Mouse (Mus musculus) megakaryocyte progenitor cell, adult 5-6 weeks (primary cell): ENCODE measurements at regions not wholly inside any gene's neighbourhood (a gene's known extent, or its start where the extent isn't known, plus 50 kb on each side); places are given as distances from the start of the nearest gene placed in this dataset.
A peak's percentile ranks its signal among the peaks of the same experiment; 100 is the strongest.

Experiments
- ATAC-seq: replicated peaks from 2 replicates; pipeline ENCODE4 v1.8.0; 2016; ENCODE audit warnings: mild to moderate bottlenecking, moderate TSS enrichment, inconsistent platforms; ENCODE audit not compliant: poor library complexity

DNA sequence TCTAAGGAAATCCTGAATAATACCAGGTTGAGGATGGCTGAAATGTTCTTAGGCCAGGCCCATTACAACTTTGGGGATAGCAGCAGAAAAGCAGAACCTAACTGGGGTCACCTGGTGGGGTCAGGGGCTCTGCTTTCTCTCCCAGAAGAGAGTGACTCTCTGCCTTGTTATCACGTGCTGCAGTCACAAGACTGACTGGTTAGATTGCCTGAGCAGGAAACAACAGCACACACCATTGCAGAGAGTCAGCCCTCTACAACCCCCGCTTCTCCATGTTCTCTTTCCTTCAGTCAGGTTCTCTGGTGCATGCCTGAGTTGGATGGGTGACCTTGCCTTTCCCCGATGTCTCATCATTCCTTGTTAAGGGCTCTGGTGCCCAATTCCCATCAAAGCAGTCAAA lies 91.2 kb upstream of the Hsd17b12 start:
- ATAC-seq: no peak

DNA sequence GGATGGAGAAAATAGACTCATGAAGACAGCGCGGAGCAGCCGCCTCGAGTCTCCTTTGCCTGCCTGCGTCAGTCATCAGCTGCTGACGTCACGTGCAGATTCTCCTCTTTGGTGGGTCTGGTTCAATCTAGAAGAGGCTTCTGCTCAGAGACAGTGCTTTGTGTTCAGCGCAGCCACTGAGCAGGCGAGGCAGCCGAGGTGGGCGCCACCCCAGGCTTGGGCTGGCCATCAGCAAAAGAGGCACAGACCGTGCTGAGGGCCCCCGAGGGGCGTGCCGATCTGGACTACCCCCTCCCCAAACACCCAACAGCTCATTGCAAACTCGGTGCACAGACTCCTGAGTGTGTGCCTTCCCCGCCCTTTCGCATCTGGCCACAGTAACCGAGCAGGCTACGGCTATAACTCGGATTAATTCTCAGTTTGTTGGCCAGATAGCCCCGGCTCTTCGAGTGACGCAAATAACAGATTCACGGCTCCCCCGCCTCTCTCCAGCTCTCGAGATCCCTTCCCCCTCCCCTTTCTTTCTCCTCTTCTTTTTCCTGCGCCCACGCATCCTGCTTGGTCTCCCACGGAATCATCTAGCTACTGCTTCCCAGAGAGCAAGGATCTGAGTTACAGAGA lies 89.2 kb upstream of the Hsd17b12 start:
- no peak for ATAC-seq

DNA sequence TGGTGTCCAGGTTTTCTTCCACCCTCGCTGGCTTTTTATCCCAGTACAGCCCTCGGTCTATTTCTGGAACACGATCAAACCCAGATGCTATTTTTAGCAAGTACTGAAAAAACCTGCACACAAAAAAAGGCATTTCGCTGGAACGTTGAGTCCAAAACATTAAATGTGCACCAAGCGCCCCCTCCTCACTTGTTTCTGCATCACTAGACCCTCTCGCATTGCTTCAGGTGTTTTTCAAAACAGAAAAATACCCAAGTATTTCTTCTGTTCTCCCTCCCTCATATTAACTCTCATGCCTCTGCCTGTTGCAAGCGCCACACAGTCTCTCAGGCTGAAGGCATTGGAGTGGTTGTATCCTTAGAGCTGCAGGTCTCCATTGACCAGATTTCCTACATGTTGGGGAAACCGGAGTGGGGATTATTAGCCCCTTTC lies 88.4 kb upstream of the Hsd17b12 start:
- ATAC-seq: no peak

DNA sequence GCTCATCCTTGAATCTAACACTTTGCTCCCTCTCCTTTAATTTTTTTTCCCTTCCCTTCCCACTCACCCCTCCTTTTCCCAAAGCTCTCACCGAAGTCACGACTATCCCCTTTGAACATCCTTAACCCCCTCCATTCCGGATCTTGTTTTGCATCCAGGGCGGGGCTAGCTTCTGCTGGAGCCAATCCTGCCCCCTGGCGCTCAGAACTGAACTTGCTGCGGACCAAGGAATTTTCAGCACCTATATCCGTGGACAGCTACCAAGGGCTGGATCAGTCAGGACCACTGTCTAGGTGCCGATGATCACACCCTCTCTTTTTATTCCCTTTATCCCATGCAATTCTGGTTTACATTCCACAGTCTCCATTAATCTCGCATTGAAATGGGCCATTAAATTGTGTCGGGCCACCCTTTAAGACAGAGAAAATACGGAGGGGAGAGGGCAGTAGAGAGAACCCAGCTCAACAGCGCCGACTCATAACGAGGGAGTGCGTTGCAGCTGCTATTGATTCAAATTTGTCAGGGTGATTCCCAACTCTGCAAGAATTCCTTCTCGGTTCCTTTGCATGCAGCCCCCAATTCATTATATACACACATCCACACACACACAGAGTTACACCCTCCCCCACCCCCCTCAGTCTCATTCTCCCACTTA lies 87.7 kb upstream of the Hsd17b12 start:
- peak; percentile 91 for ATAC-seq

DNA sequence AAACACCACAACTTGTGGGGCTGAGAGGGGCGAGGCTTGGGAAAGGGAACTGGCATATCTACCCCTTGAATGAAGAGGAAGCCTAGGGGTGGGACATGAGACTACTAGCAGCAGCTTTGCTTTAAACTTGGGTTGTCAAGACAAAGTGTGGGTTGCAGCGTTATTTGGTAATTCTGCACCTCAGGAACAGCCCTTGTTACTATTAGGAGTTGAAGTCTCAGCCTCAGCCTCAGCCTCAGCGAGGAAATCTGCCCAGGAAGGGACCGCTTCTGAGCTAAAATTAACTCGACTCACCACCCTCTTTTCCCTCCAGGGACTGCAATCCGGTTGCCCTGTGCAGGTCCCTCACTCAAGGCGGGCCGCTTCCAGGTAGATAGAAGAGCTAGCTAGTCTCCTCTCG lies 86.4 kb upstream of the Hsd17b12 start:
- ATAC-seq: no peak

DNA sequence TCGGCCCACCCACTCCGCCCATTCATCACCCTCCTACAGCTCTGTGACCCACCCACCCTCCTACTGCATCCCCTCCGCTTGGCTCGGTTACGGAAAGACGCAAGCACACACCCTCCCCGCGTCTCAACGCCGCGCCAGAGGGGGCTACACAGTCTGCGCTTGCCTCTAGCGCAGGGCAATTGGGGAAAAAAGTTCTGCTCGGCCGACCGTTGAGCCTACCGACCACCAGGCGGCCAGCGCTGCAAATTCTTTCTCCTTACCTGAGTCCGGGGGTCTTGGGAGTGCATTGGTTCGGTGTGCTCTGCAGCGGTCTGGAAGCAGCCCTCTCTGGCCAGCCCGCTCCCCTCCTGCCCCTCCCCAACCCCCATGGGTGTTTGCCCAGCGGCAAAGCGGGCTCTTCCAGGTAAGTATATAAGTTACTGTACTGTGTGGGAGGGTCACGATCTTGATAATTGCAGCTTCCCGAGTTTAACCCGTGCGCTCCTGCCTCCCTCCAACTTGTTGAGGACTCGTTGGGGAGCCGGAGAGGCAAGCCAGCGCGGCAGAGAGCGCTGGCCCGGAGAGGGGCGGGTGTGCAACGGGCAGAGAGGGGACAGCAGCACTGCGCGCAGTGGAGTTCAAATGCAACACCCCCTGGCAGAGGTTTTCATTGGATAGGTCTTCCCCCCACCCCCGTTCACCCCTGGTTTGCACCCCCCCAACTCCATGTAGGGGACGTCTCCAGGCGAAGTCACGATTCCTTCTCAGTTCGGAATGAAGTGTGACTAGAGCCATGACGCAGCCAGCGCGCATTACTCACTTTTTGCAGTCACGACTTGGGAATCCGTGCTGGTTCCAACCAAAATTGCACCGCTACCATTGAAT lies 85.5 kb upstream of the Hsd17b12 start:
- no peak for ATAC-seq

DNA sequence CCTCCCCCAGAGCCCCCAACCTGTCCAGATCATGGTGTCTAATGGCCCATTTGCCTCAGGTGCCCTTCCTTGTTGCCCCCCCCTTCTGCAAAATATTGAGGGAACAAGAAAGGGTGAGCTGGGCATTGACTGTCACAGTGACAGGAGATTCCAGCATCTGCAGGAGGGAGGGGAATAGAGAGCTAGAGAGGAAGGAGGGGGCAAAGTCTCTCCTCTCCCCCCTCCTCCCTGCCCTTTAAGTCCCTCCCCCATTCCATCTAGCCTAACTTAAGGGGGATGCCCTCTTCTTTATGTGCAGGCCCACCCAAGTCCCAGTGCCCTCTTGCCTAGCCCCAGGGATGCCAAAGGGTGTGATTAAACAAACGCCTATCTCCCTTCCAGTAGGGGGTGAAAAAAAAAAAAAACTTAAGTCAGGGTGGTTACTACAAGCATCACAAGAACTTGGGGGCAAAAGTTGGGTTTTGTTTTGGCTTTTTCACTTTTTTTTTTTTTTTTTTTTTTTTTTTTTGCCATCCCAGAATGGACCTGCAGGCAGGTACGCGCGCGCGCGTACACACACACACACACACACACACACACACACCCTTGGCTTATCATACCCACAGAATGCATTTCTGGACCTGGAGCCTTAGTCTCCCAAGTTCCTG lies 84.8 kb upstream of the Hsd17b12 start:
- ATAC-seq: no peak

DNA sequence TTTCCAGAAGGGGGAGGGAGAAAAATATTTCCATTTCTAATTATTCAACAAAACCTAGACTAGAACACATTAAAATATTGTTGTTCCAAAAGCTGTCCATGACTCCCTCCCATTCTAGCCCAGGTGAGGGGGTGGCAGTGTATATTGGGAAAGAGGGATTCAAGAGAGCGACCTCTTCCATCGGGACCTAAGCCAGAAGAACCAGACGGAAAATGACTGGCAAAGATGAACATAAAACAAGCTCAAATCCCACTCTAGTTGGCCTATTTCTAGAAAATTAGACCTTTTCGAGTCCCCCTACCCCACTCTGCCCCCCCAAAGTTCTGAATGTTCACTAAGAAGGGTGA lies 84.3 kb upstream of the Hsd17b12 start:
- ATAC-seq: no peak

DNA sequence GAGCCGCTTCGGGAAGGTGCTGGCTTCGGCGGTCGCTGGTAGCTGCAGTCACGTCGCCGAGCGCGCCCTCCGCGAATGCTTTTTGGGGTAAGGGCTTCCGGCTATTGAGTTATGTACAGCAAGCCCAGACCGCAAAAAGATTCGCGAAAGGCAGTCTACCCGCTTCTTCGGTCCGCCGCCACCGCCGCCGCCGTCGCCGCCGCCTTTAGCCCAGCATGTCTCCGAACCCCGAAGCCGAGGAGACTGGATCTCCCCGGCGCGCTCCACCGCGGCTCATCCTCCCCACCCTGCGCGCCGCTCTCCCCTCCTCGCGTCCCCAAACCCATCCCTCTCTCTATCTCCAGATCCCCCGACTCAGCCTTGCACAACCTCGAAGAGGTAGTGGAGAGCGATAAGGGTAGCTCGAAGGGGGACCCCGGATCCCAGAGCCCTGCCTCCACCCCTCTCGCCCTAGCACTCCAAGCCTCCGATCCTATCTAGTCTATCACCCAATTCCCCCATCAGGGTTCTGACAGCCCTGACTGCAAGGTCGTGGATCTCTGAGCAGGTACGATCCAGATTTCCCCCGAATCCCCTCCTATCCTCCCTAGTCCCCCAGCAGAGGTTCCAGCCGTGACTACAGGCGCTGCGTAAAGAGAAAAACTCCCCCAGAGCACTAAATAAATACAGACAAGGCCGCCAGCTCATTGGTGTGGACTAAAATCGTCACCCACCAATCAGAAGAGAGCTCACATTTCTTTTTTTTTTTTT lies 83.7 kb upstream of the Hsd17b12 start:
- no peak for ATAC-seq

DNA sequence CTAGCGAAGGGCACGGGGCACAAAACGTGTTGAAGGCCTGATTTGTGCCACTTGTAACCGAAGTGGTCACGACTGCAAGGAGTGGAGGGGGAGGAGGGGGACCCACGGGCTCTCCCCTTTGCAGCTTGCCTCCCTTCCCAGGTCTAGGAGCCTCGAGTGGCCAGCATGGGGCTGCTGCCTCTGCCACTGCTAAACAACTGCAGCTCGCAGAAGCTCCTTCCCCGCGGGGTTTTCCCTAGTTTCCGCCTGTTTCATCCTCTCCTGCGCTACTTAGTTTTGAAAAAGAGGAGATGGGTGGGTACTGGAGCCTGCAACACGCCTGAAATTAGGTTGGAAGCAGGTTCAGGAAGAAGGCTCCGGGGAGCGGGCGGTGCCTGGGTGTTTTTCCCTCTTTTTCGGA lies 82.6 kb upstream of the Hsd17b12 start:
- ATAC-seq: no peak

DNA sequence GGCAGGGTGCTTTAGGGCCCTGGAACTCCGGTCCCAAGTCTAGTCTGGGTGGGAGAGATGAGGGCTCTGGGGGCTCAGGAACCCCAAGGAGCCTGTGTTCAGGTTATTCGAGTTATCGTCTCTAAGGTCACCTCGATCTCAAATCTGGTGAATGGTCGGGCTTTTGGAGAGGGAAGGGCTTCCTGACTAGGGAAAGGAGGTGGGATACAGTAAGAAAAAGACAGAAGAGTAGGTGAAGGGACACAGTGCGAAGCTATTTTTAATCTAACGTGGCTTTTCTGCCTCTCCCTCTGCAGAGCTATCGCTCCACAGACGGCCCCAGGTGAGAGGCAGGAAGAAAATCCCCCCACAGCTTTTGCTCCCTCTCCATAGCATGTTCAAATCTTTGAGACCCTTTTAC lies 81.8 kb upstream of the Hsd17b12 start:
- ATAC-seq: no peak

DNA sequence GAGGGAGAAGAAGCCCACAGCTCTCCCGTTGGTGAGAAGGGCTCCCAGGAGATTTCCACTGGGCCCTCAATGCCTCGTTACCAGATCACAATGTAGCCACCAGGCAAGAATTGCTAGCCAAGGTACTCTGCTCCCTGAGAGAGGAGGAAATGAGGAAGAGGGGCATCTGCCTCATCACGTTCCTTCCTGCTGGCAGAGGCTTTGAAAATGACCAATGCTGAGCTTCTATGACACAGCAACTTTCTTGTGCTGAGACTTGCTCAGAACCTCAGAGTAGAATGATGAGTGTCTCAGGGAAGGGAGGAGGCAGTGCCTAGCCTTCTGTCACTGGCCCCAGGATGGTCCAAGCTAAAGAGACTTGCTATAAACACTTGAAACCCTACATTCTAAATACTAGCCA lies 78.7 kb upstream of the Hsd17b12 start:
- peak; percentile 68 for ATAC-seq

DNA sequence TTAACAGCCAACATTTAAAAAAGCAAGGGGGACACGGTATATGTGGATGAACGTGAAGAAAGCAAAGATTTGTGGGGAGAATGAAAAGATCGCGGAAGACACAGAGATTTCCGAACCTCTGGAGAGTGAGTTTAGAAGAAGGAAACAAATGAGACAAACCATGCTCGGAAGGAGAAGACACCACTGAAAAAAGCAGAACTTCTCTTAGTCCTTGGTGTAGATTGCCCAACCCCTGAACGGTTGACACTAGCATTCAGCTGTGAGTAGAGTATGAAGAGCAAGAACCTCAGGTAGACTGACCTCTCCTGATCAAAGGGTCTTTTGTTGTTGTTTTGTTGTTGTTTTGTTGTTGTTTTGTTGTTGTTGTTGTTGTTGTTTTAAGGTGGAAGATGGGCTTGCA lies 75.8 kb upstream of the Hsd17b12 start:
- ATAC-seq: peak; percentile 92

DNA sequence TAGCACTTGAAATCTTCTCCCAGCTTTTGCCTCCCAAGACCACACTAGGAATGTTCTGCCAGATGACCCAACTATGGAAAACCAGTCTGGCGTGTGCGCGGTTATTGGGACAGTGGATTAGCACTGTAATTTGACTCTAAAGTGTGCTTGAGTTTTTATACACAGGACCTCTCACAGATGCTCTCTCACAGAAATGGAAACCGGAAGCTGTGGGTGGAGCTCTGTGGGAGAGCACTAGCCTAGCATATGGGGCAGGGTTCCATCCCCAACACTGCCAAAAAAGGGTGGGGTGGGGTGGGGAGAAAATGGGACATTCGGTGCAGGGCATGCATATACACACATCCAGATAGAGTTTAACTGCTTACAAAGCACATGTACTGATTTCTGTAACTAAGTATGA lies 61.7 kb upstream of the Hsd17b12 start:
- 0 out of 2 replicates have a peak, but pooled peaks have one; percentile 30 for ATAC-seq

DNA sequence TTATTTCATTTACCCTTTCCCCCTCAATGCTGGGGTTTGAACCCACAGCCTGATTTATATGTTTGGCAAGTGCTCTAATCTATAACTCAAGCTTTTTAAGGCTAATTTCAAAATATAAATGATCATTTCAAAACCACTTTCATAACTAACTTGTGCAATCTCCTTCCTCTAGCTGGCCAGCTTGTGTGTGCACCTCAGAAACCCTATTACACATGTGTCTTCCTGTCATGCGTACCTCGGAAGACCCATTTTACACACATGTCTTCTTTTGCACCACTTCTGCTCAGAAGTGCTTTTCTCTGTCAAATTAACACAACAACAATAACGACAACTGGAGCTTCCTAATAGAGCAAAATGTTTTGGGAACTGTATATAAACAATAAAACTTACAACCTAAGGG lies 59.7 kb upstream of the Hsd17b12 start:
- ATAC-seq: peak; percentile 89

DNA sequence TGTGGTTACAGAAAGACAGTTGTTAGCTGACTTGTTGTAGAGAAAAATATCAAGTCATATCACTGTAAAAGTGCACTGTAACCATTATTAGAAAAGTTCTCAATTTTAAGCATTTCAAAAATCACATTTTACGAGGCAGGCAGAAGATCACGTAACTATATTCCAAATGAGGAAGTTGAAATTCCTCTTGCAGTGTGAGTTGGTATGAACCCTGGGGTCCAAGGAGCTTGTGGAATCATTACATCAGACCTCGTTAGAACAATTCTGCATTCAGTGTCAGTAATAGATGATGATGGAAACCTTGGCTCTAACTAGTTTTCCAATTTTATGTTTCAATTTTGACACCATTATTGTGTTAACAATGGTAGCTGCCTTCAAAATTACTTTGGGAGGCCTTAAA lies 57.7 kb upstream of the Hsd17b12 start:
- peak; percentile 68 for ATAC-seq
